Mouse (Mus musculus) CH12.LX (cell line): ENCODE results near the gene Btbd35f9. TPM values are rescaled to one million over a fixed set of nuclear protein-coding genes. Genes with fewer than 3 reads are reported as not detected.
"Not testable (repeated sequence)": the region's sequence is repeated elsewhere in the genome, so short reads cannot be mapped to it uniquely, and the experiment has no call there.

Source experiments
- DNase-seq: peaks from one replicate; pipeline ENCODE4 v3.0.0-alpha.2; 2013; ENCODE audit errors: extremely low read depth
- H3K27ac ChIP-seq: 2 replicates; pipeline ENCODE4 v1.5.1; 2012; ENCODE audit warnings: low read depth, mild to moderate bottlenecking, control low read depth, moderate library complexity; ENCODE audit not compliant: insufficient read depth
- H3K27me3 ChIP-seq: replicated peaks from 2 replicates; pipeline ENCODE3; 2012; ENCODE audit warnings: inconsistent platforms
- H3K36me3 ChIP-seq, 2 experiments: replicated peaks in 1 of 2; 2 replicates each; pipeline versions ENCODE3 to v1.6.1; 2012; ENCODE audit warnings: inconsistent platforms in 1 of 2, low read length in 1 of 2, mild to moderate bottlenecking in 1 of 2, mixed read lengths in 1 of 2, moderate library complexity in 1 of 2; ENCODE audit not compliant: control insufficient read depth in 1 of 2, insufficient read depth in 1 of 2
- H3K4me1 ChIP-seq, 2 experiments: 2 replicates each; pipeline ENCODE4 v1.6.1; 2012; ENCODE audit warnings: inconsistent platforms in 1 of 2, moderate library complexity in 1 of 2; ENCODE audit not compliant: insufficient read depth in 2 of 2, control insufficient read depth in 1 of 2
- H3K4me2 ChIP-seq: 2 replicates; pipeline ENCODE4 v1.6.1; 2012; ENCODE audit warnings: low read depth, mild to moderate bottlenecking, control low read depth; ENCODE audit not compliant: poor library complexity, insufficient read depth, severe bottlenecking
- H3K4me3 ChIP-seq, 3 experiments: fragments of 150-350 bp in 1 of 3; sonication (generic) in 1 of 3; replicated peaks in 1 of 3; 2 replicates each; pipeline versions ENCODE3 to v1.5.1; 2011 to 2012; ENCODE audit warnings: low read depth in 2 of 3, low read length in 2 of 3, mild to moderate bottlenecking in 2 of 3, moderate library complexity in 2 of 3, control low read depth in 1 of 3, improper control_type of control experiment in 1 of 3, inconsistent platforms in 1 of 3, mixed read lengths in 1 of 3; ENCODE audit not compliant: poor library complexity in 1 of 3
- H3K79me2 ChIP-seq: replicated peaks from 2 replicates; pipeline ENCODE4 v1.6.1; 2012; ENCODE audit warnings: mild to moderate bottlenecking, moderate library complexity; ENCODE audit not compliant: control insufficient read depth, poor library complexity, insufficient read depth, severe bottlenecking; ENCODE audit errors: extremely low read depth
- H3K9ac ChIP-seq: 2 replicates; pipeline ENCODE4 v1.6.1; 2012; ENCODE audit warnings: low read depth, mild to moderate bottlenecking, control low read depth, moderate library complexity; ENCODE audit not compliant: insufficient read depth
- H3K9me3 ChIP-seq: replicated peaks from 2 replicates; pipeline ENCODE3; 2012; ENCODE audit warnings: low read length, inconsistent platforms, mixed read lengths
- dilution Hi-C: fragments of 300-500 bp; cut with MboI; formaldehyde crosslinking; loops from 2 replicates; pipeline ENCODE4 v1.14.3; 2020; ENCODE audit warnings: low sequenced_read_pairs; ENCODE audit not compliant: extremely low pct_unique_long_range_greater_than_20kb, extremely low pct_ligation_motif_present
- in situ Hi-C: fragments of 300-500 bp; cut with MboI; formaldehyde crosslinking; loops from 3 replicates; pipeline ENCODE4 v1.14.3; 2019; ENCODE audit warnings: low sequenced_read_pairs, low pct_ligation_motif_present, low pct_unique_long_range_greater_than_20kb, mixed read lengths
- polyA plus RNA-seq: library from polyadenylated mRNA; unstranded; fragments of >175 nt; gene quantifications from 2 replicates; pipeline ENCODE4 v1.2.1, GENCODE M21; 2012; ENCODE audit warnings: low read depth; ENCODE audit not compliant: insufficient read length
- total RNA-seq, 2 experiments: library from RNA; depleted of rRNA; stranded (reverse); fragments of 300-350 nt in 1 of 2; fragments of >200 nt in 1 of 2; gene quantifications; 2 replicates each; pipeline ENCODE4 v1.2.3; 2012 to 2014

The Btbd35f9 gene
- not detected in 2 replicates for total RNA-seq (2012; rRNA removed)
- not detected in 2 replicates for total RNA-seq (2014; rRNA removed)
- not detected in 2 replicates for polyA plus RNA-seq

DNA sequence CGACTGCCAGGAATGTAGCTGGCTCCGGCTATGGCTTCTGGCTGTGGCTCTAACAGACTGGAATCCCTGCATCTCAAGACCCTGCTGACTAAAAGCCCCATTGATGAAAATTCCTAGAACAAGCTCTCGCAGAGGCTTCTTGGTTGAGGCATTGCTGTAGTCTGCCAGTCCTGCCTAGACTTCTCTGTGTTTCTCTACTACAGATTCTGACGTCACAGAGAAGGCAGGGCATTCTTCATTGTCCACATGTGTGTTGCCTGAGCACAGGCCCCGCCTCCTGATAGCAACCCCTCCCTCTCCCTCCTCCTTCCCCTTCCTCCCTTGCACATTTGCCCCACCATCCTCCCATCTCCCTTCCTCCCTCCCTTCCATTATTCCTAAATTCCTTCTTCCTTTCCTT lies at the start of gene Btbd35f9:
Gene Btbd35f9 (minus strand): TSS at position 101 of the 400 bp plus-strand sequence.
- DNase-seq, dilution Hi-C loops, H3K27me3 ChIP-seq, H3K79me2 ChIP-seq, H3K9ac ChIP-seq, H3K4me3 ChIP-seq, H3K4me2 ChIP-seq, H3K36me3 ChIP-seq, in situ Hi-C loops, H3K4me1 ChIP-seq, H3K9me3 ChIP-seq, H3K27ac ChIP-seq: not testable (repeated sequence)

Other genes with a start within 250 kb of the Btbd35f9 start
- not detected in 2 replicates for gene Btbd35f6, start 205.0 kb downstream of the Btbd35f9 start, total RNA-seq (2012; rRNA removed)
- not detected in 2 replicates for gene Btbd35f6, start 205.0 kb downstream of the Btbd35f9 start, total RNA-seq (2014; rRNA removed)
- not detected in 2 replicates for gene Btbd35f6, start 205.0 kb downstream of the Btbd35f9 start, polyA plus RNA-seq
- not detected in 2 replicates for gene Gm21870, start 174.7 kb downstream of the Btbd35f9 start, total RNA-seq (2012; rRNA removed)
- gene Gm21870, start 174.7 kb downstream of the Btbd35f9 start, total RNA-seq (2014; rRNA removed): not detected in 2 replicates
- gene Gm21870, start 174.7 kb downstream of the Btbd35f9 start, polyA plus RNA-seq: not detected in 2 replicates
- not detected in 2 replicates for gene Spin2g, start 77.2 kb upstream of the Btbd35f9 start, total RNA-seq (2012; rRNA removed)
- gene Spin2g, start 77.2 kb upstream of the Btbd35f9 start, total RNA-seq (2014; rRNA removed): not detected in 2 replicates
- not detected in 2 replicates for gene Spin2g, start 77.2 kb upstream of the Btbd35f9 start, polyA plus RNA-seq